8 mouse cellular contexts compared by ENCODE assay signal in the genomic region with DNA sequence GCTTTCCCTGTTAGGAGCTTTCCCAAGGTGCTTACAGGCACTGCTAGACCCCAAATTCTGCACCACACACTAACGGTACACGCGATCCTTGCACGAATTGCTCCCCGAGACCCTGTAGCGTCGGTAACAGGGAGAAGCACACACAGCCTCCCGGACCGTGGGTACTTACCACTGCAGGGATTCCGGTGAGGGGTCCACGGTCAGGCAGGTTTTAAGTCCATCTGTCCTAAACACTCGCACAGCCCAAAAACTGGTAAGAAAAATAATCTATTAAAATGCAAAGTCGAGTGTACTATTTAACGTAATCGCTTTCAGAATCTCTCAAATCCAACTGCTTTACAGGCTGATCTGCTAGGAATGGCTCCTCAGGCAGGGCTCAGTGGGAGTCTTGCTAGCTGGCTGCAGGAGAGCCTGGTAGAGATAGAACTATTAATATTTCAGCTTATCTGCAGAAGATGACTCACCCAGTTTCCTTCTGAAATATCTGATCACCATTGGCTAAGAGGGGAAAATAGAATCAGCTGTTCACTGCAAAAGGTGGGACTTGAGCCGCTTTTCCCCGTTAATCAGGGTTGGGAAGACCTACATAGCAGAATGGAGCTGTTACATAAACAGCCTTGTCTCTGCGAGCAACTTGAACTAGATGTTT. TPM values are rescaled to one million over a fixed set of nuclear protein-coding genes. Genes with fewer than 3 reads are reported as not detected.
DNase-seq lines count a peak whose midpoint lies in the region; ATAC-seq and TF ChIP-seq lines count a peak whose summit lies in the region.

A gene (minus strand): TSS at position 596 of the 649 bp plus-strand sequence.

- H3K9me3 ChIP-seq in hindbrain, postnatal 0 days (ENCODE audit: low read length) = no peaks in the 10 kb centered on the region
- H3K9me3 ChIP-seq in midbrain, embryonic 14.5 days (ENCODE audit: control insufficient read depth, low read length) = no peaks in the 10 kb centered on the region

- H3K4me1 ChIP-seq in hindbrain, postnatal 0 days (ENCODE audit: insufficient read depth, low read length) = peaks cover 7% of the 10 kb centered on the region; the same call in 1 of the 2 replicates
- H3K4me1 ChIP-seq in midbrain, embryonic 14.5 days (ENCODE audit: control insufficient read depth, insufficient read depth, low read length) = peaks cover 22% of the 10 kb centered on the region
- no peaks in the 10 kb centered on the region for H3K4me1 ChIP-seq in testis, adult 2 months (ENCODE audit: control insufficient read depth, insufficient read depth, low read length)

- H3K9ac ChIP-seq in hindbrain, postnatal 0 days (replicated peaks; ENCODE audit: low read length) = peak within 1 kb of the TSS; percentile 78
- peak within 1 kb of the TSS; percentile 88 for H3K9ac ChIP-seq in midbrain, embryonic 14.5 days (replicated peaks; ENCODE audit: low read length)

- 0 out of 2 replicates have a peak, but pooled peaks cover 4% of the 10 kb centered on the region for H3K36me3 ChIP-seq in hindbrain, postnatal 0 days (ENCODE audit: insufficient read depth, low read length)
- H3K36me3 ChIP-seq in midbrain, embryonic 14.5 days (ENCODE audit: control insufficient read depth, insufficient read depth, low read length) = no peaks in the 10 kb centered on the region
- H3K36me3 ChIP-seq in testis, adult 2 months (ENCODE audit: control insufficient read depth, insufficient read depth, low read length) = no peaks in the 10 kb centered on the region

- H3K27me3 ChIP-seq in hindbrain, postnatal 0 days (ENCODE audit: insufficient read depth, low read length) = no peaks in the 10 kb centered on the region
- H3K27me3 ChIP-seq in midbrain, embryonic 14.5 days (ENCODE audit: control insufficient read depth, insufficient read depth, low read length) = no peaks in the 10 kb centered on the region
- H3K27me3 ChIP-seq in testis, adult 2 months (ENCODE audit: control insufficient read depth, insufficient read depth, low read length) = no peaks in the 10 kb centered on the region

- peak within 1 kb of the TSS; percentile 96 for H3K27ac ChIP-seq in hindbrain, postnatal 0 days
- H3K27ac ChIP-seq in midbrain, embryonic 14.5 days (replicated peaks; ENCODE audit: low read depth, low read length) = peak within 1 kb of the TSS; percentile 93
- H3K27ac ChIP-seq in testis, adult 2 months (ENCODE audit: control insufficient read depth, insufficient read depth, low read depth, low read length) = peak within 1 kb of the TSS; percentile 96

- no peak for TF ChIP-seq POLR2A in testis, adult 2 months (IDR thresholded peaks at IDR 0.05; ENCODE audit: control insufficient read depth, low read depth, low read length)

- no peak for TF ChIP-seq CTCF in hindbrain, postnatal 0 days (IDR thresholded peaks at IDR 0.05; ENCODE audit: low read depth)
- TF ChIP-seq CTCF in testis, adult 2 months (IDR thresholded peaks at IDR 0.05; ENCODE audit: control insufficient read depth, insufficient read depth, insufficient replicate concordance, low read depth, low read length) = no peak

- peak; percentile 68 for ATAC-seq in hindbrain, postnatal 0 days
- ATAC-seq in midbrain, embryonic 14.5 days (ENCODE audit: low FRiP score, low TSS enrichment) = peak; percentile 38; the same call in 1 of the 2 replicates

- H3K4me3 ChIP-seq in hindbrain, postnatal 0 days (ENCODE audit: low read length) = peak within 1 kb of the TSS; percentile 86
- peak within 1 kb of the TSS; percentile 91 for H3K4me3 ChIP-seq in midbrain, embryonic 14.5 days (replicated peaks; ENCODE audit: low read depth, low read length)
- peak within 1 kb of the TSS; percentile 89 for H3K4me3 ChIP-seq in testis, adult 2 months (ENCODE audit: control insufficient read depth, low read depth, low read length)

- DNase-seq in ovary, adult 18-20 months (ENCODE audit: low spot score) = peak; percentile 29
- DNase-seq in ovary, postnatal 10 days (ENCODE audit: low spot score) = no peak
- DNase-seq in cerebellum, postnatal 14 days = peak; percentile 71 to 77
- DNase-seq in gastrocnemius, postnatal 14 days = peak; percentile 16
- DNase-seq in hindbrain, postnatal 0 days (ENCODE audit: low spot score) = peak; percentile 69
- DNase-seq in left cerebral cortex, postnatal 36 days (ENCODE audit: low spot score in 2 of 2) = peak; percentile 54 to 60
- peak; percentile 66 for DNase-seq in midbrain, embryonic 14.5 days

- peak within 1 kb of the TSS; percentile 72 for H3K4me2 ChIP-seq in hindbrain, postnatal 0 days (ENCODE audit: low read depth, low read length)
- H3K4me2 ChIP-seq in midbrain, embryonic 14.5 days (ENCODE audit: low read length) = peak within 1 kb of the TSS; percentile 61

- under 1% methylated on average over 18 of the region's 18 CpGs for WGBS in hindbrain, postnatal 0 days
- WGBS in midbrain, embryonic 14.5 days = under 1% methylated on average over 18 of the region's 18 CpGs

- intact Hi-C loops in gastrocnemius, postnatal 14 days (cut with DNase I; ENCODE audit: low total_unique reads) = no loop called here
- intact Hi-C loops in left cerebral cortex, postnatal 36 days (cut with DNase I) = loop anchor here (1.0 kb wide), 1 partner anchor 14 kb away; a partner anchor contains a TSS

RNA-seq across cellular contexts. Expression of the gene that starts here (rescaled TPM):
- 10 to 100 TPM; 25.6 to 34.8 TPM for total RNA-seq in gastrocnemius, postnatal 14 days (2021)
- total RNA-seq in hindbrain, postnatal 0 days (2014; rRNA removed) = 58.8 and 60.7 TPM in 2 replicates
- 36.9 and 38.3 TPM in 2 replicates for polyA plus RNA-seq in hindbrain, postnatal 0 days (2015; fragmentation: Nextera tagmentation; extraction: Ambion mirVana)
- 100 to 1,000 TPM; 104 TPM for total RNA-seq in left cerebral cortex, postnatal 36 days (2021)
- polyA plus RNA-seq in midbrain, embryonic 14.5 days (2014; fragmentation: Nextera tagmentation; extraction: Ambion mirVana) = 51.3 and 71.0 TPM in 2 replicates
- 28.7 and 39.0 TPM in 2 replicates for polyA plus RNA-seq in testis, adult 2 months (2012; rRNA removed)
